Comparison of ENCODE assay signal across 15 mouse cellular contexts in the genomic region with DNA sequence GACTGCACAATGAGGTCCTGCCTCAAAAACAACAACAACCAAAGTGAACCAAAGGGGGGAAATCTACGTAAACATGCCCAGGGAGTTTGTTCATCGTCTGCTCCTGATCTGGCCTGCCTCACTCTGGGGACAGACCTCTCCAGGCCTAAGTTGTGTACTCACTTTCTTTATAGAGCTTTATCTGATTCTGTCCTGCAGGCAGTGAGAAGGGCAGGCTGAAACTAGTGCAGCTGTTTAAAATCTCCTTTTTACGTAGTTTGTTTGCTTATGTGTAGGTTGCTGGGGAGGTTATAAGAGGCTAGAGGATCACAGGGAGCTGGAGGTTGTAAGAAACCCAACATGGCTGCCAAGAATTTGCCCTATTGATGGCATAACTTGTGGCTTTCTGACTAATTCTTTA. TPM values are rescaled to one million over a fixed set of nuclear protein-coding genes. Genes with fewer than 3 reads are reported as not detected.
DNase-seq lines count a peak whose midpoint lies in the region; ATAC-seq and TF ChIP-seq lines count a peak whose summit lies in the region.
"Had no signal": no experiment of that assay in that cellular context is flagged by ENCODE, and none has a peak within 500 bp of the region (broad histone marks: within the 10 kb centered on the region; RNA-seq: fewer than 3 reads in every experiment).

No protein-coding gene starts in this region.

- H3K4me3 ChIP-seq in embryonic facial prominence, embryonic 13.5 days, result no peak overlapping the region
- no peak overlapping the region for H3K4me3 ChIP-seq in embryonic facial prominence, embryonic 10.5 days
- H3K4me3 ChIP-seq in kidney, adult 2 months (ENCODE audit: insufficient read depth, low read depth, low read length), result no peak overlapping the region
- H3K4me3 ChIP-seq in kidney, embryonic 15.5 days (replicated peaks), result no peak overlapping the region
- peak overlapping the region; percentile 35 for H3K4me3 ChIP-seq in liver, embryonic 15.5 days (replicated peaks)
- H3K4me3 ChIP-seq: hindbrain, embryonic 15.5 days; limb, embryonic 13.5 days; midbrain, embryonic 13.5 days had no signal

- DNase-seq in embryonic facial prominence, embryonic 10.5 days (ENCODE audit: low spot score), result no peak
- no peak for DNase-seq in kidney, adult 2 months
- DNase-seq in c-Kit-positive CD71-positive TER-119-positive erythroid progenitor cells, embryonic 14.5 days (ENCODE audit: low spot score), result peak; percentile 47
- no peak for DNase-seq in left cerebral cortex, adult 8-10 months (ENCODE audit: low spot score in 2 of 2)
- no peak for DNase-seq in embryo, embryonic 11 days
- DNase-seq: cerebellum, adult 11 months; kidney, postnatal 4 days; right cerebral cortex, postnatal 4 days; thymus, adult 18-20 months had no signal

- no peak overlapping the region for H3K9ac ChIP-seq in embryonic facial prominence, embryonic 13.5 days
- H3K9ac ChIP-seq in kidney, embryonic 15.5 days, result no peak overlapping the region
- peak overlapping the region; percentile 49 for H3K9ac ChIP-seq in liver, embryonic 15.5 days
- H3K9ac ChIP-seq: hindbrain, embryonic 15.5 days; limb, embryonic 13.5 days; midbrain, embryonic 13.5 days had no signal

- no peak for TF ChIP-seq CTCF in kidney, adult 2 months (conservative IDR thresholded peaks at IDR 0.05; ENCODE audit: insufficient read depth, insufficient read length, low read depth, low read length)

- no peak overlapping the region for H3K4me2 ChIP-seq in embryonic facial prominence, embryonic 13.5 days
- H3K4me2 ChIP-seq in kidney, embryonic 15.5 days, result no peak overlapping the region
- peak overlapping the region; percentile 92 for H3K4me2 ChIP-seq in liver, embryonic 15.5 days
- H3K4me2 ChIP-seq: hindbrain, embryonic 15.5 days; limb, embryonic 13.5 days; midbrain, embryonic 13.5 days had no signal

- H3K9me3 ChIP-seq in embryonic facial prominence, embryonic 13.5 days, result no peaks in the 10 kb centered on the region
- H3K9me3 ChIP-seq in embryonic facial prominence, embryonic 10.5 days, result no peaks in the 10 kb centered on the region
- no peaks in the 10 kb centered on the region for H3K9me3 ChIP-seq in kidney, embryonic 15.5 days (replicated peaks)
- H3K9me3 ChIP-seq in liver, embryonic 15.5 days (replicated peaks), result no peaks in the 10 kb centered on the region
- H3K9me3 ChIP-seq: hindbrain, embryonic 15.5 days; limb, embryonic 13.5 days; midbrain, embryonic 13.5 days had no signal

- no peak for ATAC-seq in embryonic facial prominence, embryonic 13.5 days (ENCODE audit: insufficient number of reproducible peaks, insufficient read depth, low FRiP score, low TSS enrichment, low read depth)
- ATAC-seq in kidney, embryonic 15.5 days (replicated peaks; ENCODE audit: low FRiP score), result no peak
- ATAC-seq in liver, embryonic 15.5 days (ENCODE audit: insufficient read depth), result no peak
- ATAC-seq: midbrain, embryonic 13.5 days had no signal

- H3K36me3 ChIP-seq in embryonic facial prominence, embryonic 13.5 days, result no peaks in the 10 kb centered on the region
- peaks cover 6% of the 10 kb centered on the region; the same call in 1 of the 2 replicates for H3K36me3 ChIP-seq in embryonic facial prominence, embryonic 10.5 days (replicated peaks)
- H3K36me3 ChIP-seq in kidney, adult 2 months (ENCODE audit: control insufficient read depth, insufficient read depth, low read length), result no peaks in the 10 kb centered on the region
- no peaks in the 10 kb centered on the region for H3K36me3 ChIP-seq in kidney, embryonic 15.5 days
- peaks cover 39% of the 10 kb centered on the region for H3K36me3 ChIP-seq in liver, embryonic 15.5 days (replicated peaks)
- H3K36me3 ChIP-seq: hindbrain, embryonic 15.5 days; limb, embryonic 13.5 days; midbrain, embryonic 13.5 days had no signal

- peaks cover 34% of the 10 kb centered on the region for H3K4me1 ChIP-seq in embryonic facial prominence, embryonic 13.5 days
- peaks cover 19% of the 10 kb centered on the region for H3K4me1 ChIP-seq in embryonic facial prominence, embryonic 10.5 days
- peaks cover 17% of the 10 kb centered on the region; the same call in 1 of the 2 replicates for H3K4me1 ChIP-seq in kidney, adult 2 months (ENCODE audit: control insufficient read depth, insufficient read depth, low read length)
- peaks cover 15% of the 10 kb centered on the region for H3K4me1 ChIP-seq in kidney, embryonic 15.5 days
- H3K4me1 ChIP-seq in liver, embryonic 15.5 days (replicated peaks), result peaks cover 94% of the 10 kb centered on the region

- H3K27ac ChIP-seq in embryonic facial prominence, embryonic 13.5 days, result peak overlapping the region; percentile 39; the same call in 1 of the 2 replicates
- H3K27ac ChIP-seq in embryonic facial prominence, embryonic 10.5 days (replicated peaks), result no peak overlapping the region
- H3K27ac ChIP-seq in kidney, adult 2 months (ENCODE audit: insufficient read depth, low read depth, low read length), result peak overlapping the region; percentile 47
- H3K27ac ChIP-seq in kidney, embryonic 15.5 days, result no peak overlapping the region
- H3K27ac ChIP-seq in liver, embryonic 15.5 days (replicated peaks), result peak overlapping the region; percentile 99
- H3K27ac ChIP-seq: hindbrain, embryonic 15.5 days; limb, embryonic 13.5 days; midbrain, embryonic 13.5 days had no signal

- 57% methylated on average over 3 of the region's 3 CpGs for WGBS in embryonic facial prominence, embryonic 13.5 days
- WGBS in embryonic facial prominence, embryonic 10.5 days, result 78% methylated on average over 3 of the region's 3 CpGs
- WGBS in kidney, adult 2 months, result 76% methylated on average over 3 of the region's 3 CpGs
- WGBS in kidney, embryonic 15.5 days, result 66% methylated on average over 3 of the region's 3 CpGs
- WGBS in liver, embryonic 15.5 days (ENCODE audit: insufficient replicate concordance), result 17% methylated on average over 3 of the region's 3 CpGs

- TF ChIP-seq POLR2A in kidney, adult 2 months (IDR thresholded peaks at IDR 0.05; ENCODE audit: low read depth, low read length), result no peak

- H3K27me3 ChIP-seq in embryonic facial prominence, embryonic 13.5 days, result no peaks in the 10 kb centered on the region
- H3K27me3 ChIP-seq in embryonic facial prominence, embryonic 10.5 days (replicated peaks; ENCODE audit: low read depth, poor library complexity, severe bottlenecking), result no peaks in the 10 kb centered on the region
- H3K27me3 ChIP-seq in kidney, adult 2 months (replicated peaks; ENCODE audit: control insufficient read depth, insufficient read depth, low read length), result no peaks in the 10 kb centered on the region
- no peaks in the 10 kb centered on the region for H3K27me3 ChIP-seq in kidney, embryonic 15.5 days
- H3K27me3 ChIP-seq in liver, embryonic 15.5 days, result no peaks in the 10 kb centered on the region
- H3K27me3 ChIP-seq: hindbrain, embryonic 15.5 days; limb, embryonic 13.5 days; midbrain, embryonic 13.5 days had no signal

RNA-seq across cellular contexts. Expression of a gene that starts 7.3 kb away (rescaled TPM):
- 9.6 and 9.9 TPM in 2 replicates for polyA plus RNA-seq in embryonic facial prominence, embryonic 13.5 days (2015; fragmentation: Nextera tagmentation; extraction: Ambion mirVana)
- 9.6 and 10.1 TPM in 2 replicates for polyA plus RNA-seq in embryonic facial prominence, embryonic 10.5 days (2016; fragmentation: Nextera tagmentation; extraction: Ambion mirVana)
- 8.1 and 9.4 TPM in 2 replicates for polyA plus RNA-seq in kidney, adult 2 months (2012; rRNA removed)
- 8.5 and 8.8 TPM in 2 replicates for polyA plus RNA-seq in kidney, embryonic 15.5 days (2015; fragmentation: Nextera tagmentation; extraction: Ambion mirVana)
- polyA plus RNA-seq in liver, embryonic 15.5 days (2015; fragmentation: Nextera tagmentation; extraction: Ambion mirVana), result 22.0 and 24.2 TPM in 2 replicates
- 10 to 100 TPM; 43.4 to 46.2 (median 44.4) TPM for total RNA-seq in left cerebral cortex, adult 8-10 months (2022)

Comparison
In these comparisons a context has a peak if more than half of its experiments do, and no peak if none do; other contexts are left out.
1. H3K27ac ChIP-seq: peak in embryonic facial prominence, embryonic 13.5 days (single experiment), kidney, adult 2 months (single experiment) and liver, embryonic 15.5 days (single experiment); none in embryonic facial prominence, embryonic 10.5 days (single experiment) and kidney, embryonic 15.5 days (single experiment).